Mouse (Mus musculus): Measurements from ENCODE around the gene Gipc3. TPM values are rescaled to one million over a fixed set of nuclear protein-coding genes. Genes with fewer than 3 reads are reported as not detected.

Gipc3 gene
- polyA plus RNA-seq (2014; fragmentation: Illumina TruSeq; extraction: RNeasy Lipid Tissue Mini Kit (QIAGEN cat#74804); ENCODE audit: insufficient read depth, low read depth, low replicate concordance) = 2.5 TPM

GRCm38 (mm10) chr10:81342686-81343505 lies at the start of gene Gipc3:
Gipc3 (minus strand) TSS chr10:81343266.

DNA sequence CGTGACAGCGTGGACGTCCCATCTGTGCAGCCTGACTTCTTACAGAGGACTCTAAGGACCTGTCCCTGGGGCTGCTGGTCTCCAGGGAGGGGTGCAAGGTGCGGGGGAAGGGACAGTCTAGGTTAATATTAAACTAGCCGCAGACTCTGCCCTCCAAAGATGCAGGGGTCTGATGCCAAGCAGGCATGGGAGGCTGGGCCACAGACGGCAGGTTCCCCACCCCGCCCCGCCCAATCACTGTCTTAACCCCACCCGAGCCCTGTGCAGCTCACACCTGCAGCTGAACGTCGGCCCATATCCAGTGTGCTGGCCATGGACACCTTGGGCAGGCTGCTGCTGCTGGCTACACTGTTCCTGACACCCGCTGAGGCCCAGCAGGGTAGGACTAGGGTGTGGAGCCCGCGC lies 49.7 kb upstream of the Gipc3 start, which contains the start of gene Smim24:
Gene Smim24 (plus strand): TSS at position 271 of the 405 bp plus-strand sequence.

GRCm38 (mm10) chr10:81388505-81389055 lies 45.5 kb upstream of the Gipc3 start, which contains the start of gene Gm48552:
Gm48552 (plus strand) TSS chr10:81389005.

GRCm38 (mm10) chr10:81383802-81384604 lies 40.9 kb upstream of the Gipc3 start, which contains the start of the genes Dohh and Gm48551:
Dohh (plus strand) TSS chr10:81384428.
Gm48551 (plus strand) TSS chr10:81384466.

GRCm38 (mm10) chr10:81377793-81378552 lies 34.9 kb upstream of the Gipc3 start, which contains the start of gene Fzr1:
Fzr1 (minus strand) TSS chr10:81378516.

DNA sequence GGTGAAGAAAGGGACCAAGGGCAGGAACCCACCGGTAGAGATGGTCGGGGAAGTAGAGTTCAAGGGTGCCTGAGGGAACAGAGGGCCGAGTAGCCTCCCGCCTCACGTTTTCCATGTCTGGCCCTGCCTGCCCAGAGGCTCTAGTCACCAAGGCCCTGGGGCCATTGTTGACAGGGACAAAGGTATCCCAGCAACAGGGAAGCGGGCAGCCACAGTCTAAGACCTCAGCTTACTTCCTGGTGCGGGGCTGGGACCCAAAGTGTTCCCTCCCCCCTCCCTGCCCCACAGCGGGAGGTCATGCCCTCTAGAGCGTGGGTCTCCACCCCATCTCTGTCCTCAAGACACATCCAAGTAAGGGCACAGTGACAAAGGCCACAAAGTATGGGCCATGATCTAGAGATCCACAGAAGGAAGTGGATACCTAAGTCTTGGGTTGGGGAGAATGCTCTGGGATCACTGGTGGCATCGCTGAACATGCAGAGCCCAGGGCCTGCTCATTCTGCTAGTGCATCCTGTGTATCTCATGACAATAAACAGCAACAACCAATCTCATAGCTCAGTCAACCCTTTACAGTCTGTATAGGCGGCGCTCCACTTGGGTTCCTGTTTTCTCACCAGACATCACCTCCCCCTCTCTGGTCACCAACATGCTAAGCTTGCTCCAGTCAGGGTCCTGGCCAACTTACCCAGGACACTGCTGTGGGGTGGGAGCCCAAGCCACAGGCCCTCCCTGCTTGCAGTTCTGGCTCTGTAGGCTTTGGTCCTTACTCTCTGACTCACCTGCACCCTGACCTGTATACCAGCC lies 22.8 kb upstream of the Gipc3 start, which contains the start of gene 4930404N11Rik:
Gene 4930404N11Rik (minus strand): TSS at position 145 of the 805 bp plus-strand sequence.

GRCm38 (mm10) chr10:81356991-81357844 lies 14.2 kb upstream of the Gipc3 start, which contains the start of gene Mfsd12:
Mfsd12 (plus strand) TSS chr10:81357491.

GRCm38 (mm10) chr10:81350351-81351063 lies 7.4 kb upstream of the Gipc3 start, which contains the start of gene Hmg20b:
Hmg20b (minus strand) TSS chr10:81350480.

DNA sequence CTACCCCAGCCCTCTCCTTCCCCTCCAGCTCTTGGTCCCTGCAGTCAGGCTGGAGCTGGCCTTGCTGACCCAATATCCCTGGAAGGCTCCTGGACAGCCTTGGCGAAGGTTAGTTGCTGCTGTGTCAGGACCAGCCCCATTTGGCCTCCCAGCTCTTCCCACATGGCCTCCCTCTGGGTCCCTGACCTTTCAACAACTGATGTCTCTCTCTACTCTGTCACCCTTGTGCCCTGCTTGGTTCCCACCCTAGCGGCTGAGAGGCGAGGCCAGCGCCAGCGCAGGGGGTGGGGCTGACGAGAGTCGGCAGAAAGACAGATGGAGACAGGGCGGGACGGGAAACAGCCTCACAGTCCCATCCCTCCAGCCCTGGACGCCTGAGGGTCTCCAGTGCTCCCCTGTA lies 14.7 kb downstream of the Gipc3 start, which contains the start of gene Tbxa2r:
Gene Tbxa2r (plus strand): TSS at position 346 of the 400 bp plus-strand sequence.

GRCm38 (mm10) chr10:81320550-81321347 lies 22.3 kb downstream of the Gipc3 start, which contains the start of gene Cactin:
Cactin (plus strand) TSS chr10:81321103.

GRCm38 (mm10) chr10:81292554-81293333 lies 50.3 kb downstream of the Gipc3 start, which contains the start of gene Pip5k1c:
Pip5k1c (plus strand) TSS chr10:81292963.

DNA sequence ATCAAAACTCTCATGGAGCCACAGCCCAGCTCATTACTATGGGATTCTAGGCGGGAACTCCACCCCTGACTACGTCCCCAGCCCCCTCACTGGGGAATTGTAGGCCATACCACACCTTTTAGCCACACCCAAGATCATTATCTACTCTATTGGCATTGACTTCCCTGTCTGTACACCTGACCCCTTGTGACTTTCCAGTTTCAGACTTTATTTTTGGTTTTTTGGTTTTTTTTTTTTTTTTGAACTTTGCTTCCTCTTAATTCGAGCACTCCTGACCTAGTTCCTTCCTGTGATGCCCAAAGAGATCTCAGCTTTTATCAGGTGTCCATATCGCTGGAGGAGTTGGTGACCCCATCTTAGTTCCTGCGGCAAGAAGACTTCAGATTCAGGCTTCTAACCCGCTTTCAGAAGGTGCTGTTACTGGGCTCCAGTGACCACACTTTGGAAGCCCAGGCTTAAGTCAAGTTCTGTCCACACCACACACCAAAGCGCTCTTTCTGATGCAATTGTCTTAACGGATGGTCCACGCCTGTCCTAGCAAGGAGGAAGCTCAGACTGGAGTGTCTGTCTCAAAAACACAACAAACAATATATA lies 51.5 kb downstream of the Gipc3 start, which contains the start of gene Tjp3:
Gene Tjp3 (minus strand): TSS at position 71 of the 594 bp plus-strand sequence.

All from lung, adult 10 weeks (tissue).